Mouse (Mus musculus) retina, postnatal 1 day (tissue): ENCODE measurements around the gene Slc9a9.

ENCODE experiments used
- DNase-seq: peaks from one replicate; pipeline ENCODE4 v3.0.0-alpha.2; 2012

Slc9a9 gene

GRCm38 (mm10) chr9:94685640-94686039 is 15.9 kb downstream of the Slc9a9 start:
- no peak for DNase-seq

- no peak for DNase-seq
Observed at GRCm38 (mm10) chr9:94686380-94686779, 16.7 kb downstream of the Slc9a9 start.

DNA sequence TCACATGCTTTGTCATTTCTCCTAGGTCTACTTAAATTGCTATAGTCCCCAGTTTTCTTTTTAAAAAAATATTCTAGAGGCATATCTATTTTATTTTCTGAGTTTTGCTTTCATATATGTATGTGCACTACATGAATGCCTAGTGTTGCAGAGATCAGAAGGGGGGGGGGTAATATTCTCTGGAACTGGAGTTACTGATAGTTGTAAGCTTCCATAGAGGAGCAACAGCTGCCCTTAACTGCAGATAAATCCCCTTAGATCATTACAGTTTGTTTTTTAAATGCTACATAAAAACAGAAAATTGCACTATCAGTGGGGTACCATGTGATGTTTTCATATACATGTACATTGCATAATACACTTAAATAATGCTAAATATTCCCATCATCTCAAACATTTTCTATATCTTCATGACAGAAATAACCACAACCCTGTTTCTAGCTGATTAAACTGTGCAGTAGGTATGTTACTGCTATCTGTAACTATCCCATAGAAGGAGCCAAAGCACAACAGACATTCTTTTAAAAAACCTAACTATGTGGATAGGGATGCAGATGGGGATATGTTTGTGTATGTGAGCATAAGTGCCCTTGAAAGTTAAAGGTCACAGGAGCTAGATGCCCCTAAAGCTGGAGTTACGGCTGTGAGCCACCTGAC is 17.6 kb downstream of the Slc9a9 start:
- DNase-seq, result no peak

DNA sequence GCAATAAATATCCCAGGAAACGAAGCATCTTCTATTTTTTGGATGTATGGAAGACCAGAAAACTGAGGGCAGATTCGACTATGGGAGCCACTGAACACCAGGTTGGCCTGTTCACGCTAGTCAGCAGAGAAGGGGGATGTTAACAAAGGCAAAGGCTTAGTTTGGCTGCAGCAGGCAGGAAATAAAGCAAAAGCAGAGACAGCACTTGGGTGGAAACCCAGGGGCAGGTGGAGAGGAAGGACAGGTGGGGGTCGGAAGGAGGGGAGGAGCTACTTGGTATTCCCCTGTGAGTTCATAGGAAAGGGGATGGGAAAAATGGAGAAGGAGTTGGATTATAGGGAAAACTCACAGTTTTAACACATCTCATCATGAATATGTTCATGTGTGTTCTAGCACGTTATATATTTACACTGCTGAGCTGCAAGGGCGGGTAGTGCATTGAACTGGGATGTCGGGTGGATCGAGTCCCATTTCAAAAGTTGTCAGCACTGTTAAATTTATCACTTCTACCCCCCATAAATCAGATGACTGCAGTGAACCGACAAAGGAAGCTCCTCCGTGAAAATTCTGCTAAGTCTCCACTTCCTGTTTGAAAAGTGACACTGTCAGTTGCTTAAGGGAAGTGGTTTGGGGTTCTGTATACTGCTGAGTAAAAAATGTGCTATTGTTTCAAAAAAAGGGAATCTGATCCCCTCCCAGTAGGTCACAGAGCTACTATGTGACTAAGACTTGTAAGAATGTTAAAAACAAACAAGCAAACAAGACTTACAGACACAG is 21.8 kb downstream of the Slc9a9 start:
- no peak for DNase-seq

DNA sequence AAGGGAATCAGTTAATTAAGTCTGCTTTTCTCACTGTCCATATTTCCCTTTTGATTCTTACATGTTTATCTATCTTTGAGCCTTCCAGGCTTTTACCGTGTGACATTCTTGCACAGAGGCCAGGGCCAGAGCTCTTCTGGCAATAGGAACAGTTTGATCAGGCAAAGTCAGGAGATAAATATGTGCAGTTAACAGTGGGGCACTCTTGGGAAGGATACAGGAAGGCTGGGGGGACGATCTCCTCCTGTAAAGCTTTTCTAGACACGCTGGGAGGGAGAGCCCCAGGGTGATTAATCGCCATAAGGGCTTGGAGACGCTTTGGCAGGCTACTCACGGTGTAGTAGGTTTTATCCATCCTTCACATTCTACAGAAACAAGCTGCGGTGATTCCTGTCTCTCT is 22.4 kb downstream of the Slc9a9 start:
- DNase-seq, result no peak

DNA sequence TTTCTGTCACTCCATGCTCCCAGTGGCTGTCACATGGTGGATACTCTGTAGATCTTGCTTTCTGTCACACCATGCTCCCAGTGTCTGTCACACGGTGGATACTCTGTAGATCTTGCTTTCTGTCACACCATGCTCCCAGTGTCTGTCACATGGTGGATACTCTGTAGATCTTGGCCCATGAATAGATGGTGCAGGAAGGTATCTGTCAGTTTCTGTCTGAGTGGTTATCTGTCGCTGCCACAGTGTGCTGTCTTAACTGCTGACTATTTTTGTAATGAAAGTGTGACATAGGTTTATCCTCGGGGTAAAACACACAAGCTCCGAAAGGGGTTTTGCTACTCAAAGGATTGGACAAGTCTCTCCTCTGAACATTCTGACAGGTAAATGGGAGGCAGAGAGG is 24.5 kb downstream of the Slc9a9 start:
- no peak for DNase-seq

- DNase-seq, result no peak
Observed at GRCm38 (mm10) chr9:94694983-94695382, 25.3 kb downstream of the Slc9a9 start.

DNA sequence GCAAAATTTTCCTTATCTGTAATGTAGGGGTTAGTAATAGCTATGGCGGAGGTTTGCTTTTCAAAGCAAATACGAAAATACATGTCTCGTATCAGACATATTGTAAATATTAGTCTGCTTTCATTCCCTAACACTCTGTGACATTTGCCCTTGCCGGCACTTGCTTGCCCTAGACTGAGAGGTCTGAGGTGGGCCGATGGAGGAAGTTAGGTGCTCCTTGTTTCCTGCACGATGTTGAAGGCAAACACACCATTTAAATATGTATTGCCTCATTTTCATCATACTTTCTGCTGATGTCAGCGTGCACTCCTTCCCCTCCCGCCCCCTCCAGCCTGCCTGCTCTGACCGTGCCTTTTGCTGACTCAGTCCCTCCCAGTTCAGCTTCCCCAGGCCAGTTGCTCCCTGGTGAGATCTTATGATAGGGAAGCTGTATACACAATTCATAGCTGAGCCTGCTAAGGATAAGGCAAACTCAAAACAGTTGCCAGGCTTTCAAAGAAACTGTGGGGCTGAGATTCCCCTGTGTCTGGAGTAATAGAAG is 26.9 kb downstream of the Slc9a9 start:
- no peak for DNase-seq

- DNase-seq, result no peak
Observed at GRCm38 (mm10) chr9:94698175-94698574, 28.5 kb downstream of the Slc9a9 start.

DNA sequence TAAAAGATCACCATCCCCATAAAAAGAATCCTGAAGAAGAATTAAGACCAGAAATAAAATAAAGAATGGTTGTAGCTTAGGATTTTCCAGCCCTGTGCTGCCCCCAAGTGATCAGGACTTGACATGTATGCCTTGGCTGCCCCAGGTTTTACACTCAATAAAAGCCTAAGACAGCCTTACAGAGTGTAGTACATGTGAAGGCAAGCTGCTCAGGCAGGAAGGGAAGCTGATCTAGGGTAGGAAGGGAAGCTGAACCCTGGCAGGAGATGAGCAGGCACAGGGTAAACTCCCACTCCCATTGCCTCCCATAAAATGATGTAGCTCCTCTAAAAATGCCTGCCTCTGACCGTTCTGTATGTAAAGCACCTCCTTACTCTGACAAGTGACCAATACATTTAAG is 30.8 kb downstream of the Slc9a9 start:
- peak; percentile 47 for DNase-seq

GRCm38 (mm10) chr9:94701193-94701869 is 31.6 kb downstream of the Slc9a9 start:
- no peak for DNase-seq

- peak; percentile 76 for DNase-seq
Observed at GRCm38 (mm10) chr9:94701965-94702634, 32.4 kb downstream of the Slc9a9 start.

- no peak for DNase-seq
Observed at GRCm38 (mm10) chr9:94704986-94705757, 35.5 kb downstream of the Slc9a9 start.

DNA sequence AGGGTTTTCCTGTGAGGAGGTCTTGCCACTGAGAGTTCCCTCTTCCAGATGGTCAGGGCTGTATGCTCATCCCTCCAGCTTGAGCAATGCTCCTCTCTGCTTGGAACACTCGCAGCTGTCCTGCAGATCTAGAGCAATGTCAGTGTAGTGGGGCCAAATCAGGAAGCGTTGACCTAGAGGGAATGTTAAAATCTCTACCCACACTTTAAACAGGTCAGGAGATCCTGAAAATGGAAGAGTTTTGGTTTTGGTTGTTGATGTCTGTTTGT is 36.0 kb downstream of the Slc9a9 start:
- DNase-seq, result no peak

DNA sequence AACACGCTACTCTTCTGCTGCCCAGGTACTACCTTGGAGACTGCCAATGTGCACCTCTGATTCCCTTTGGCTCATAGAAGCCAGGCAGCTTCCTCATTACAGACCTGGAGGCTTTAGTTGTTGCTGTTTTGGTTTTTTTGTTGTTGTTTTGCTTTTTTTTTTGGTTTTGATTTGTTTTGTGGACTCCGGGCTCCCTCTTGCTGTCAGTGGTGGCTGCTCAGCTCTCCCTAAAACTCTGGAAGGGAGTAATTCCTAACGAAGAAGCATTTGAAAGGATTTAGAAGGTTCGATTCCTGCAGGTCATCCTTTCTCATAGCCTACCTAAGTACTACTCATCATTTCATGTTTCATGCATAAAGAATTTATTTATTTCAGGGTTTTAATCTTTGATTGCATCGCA is 42.4 kb downstream of the Slc9a9 start:
- no peak for DNase-seq

DNA sequence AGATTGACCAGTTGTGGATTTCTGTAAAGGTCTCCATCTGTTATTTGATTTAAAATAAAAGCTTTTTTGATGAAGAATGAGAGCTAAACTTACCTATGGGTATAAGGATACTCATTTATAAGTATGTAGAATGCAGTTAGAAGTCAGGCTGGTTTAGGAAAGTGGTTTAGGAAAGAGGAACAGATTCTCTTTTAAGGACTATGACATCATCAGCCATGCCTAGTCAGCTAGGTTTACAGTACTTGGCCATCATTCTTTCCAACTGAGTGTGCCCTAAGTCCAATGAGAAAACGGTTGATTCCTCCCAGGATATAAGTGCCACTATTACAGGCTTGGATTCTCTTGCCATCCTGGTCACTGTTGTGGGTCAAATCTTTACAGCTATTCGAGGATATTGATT is 47.0 kb downstream of the Slc9a9 start:
- no peak for DNase-seq

DNA sequence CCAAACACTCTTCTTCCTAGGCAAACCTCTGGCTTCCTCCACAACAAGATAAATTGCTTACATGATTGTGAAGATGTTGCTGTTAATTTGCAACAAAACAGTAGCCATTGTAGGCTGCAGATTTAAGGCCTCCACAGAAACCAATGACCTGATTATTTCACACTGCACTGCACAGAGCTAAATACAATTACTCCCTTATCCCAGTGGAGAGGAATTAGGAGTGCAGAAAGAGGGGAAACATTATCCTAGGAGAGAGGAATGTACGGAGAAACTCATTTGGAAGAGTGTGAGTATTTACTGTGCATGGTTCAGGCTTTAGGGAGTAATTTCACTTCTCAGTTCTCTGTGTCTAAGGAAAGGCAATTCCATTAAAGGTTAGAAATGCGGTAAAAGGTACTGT is 53.9 kb downstream of the Slc9a9 start:
- DNase-seq, result peak; percentile 63

- DNase-seq, result no peak
Observed at GRCm38 (mm10) chr9:94725121-94725520, 55.4 kb downstream of the Slc9a9 start.

- peak; percentile 52 for DNase-seq
Observed at GRCm38 (mm10) chr9:94727457-94727856, 57.7 kb downstream of the Slc9a9 start.

DNA sequence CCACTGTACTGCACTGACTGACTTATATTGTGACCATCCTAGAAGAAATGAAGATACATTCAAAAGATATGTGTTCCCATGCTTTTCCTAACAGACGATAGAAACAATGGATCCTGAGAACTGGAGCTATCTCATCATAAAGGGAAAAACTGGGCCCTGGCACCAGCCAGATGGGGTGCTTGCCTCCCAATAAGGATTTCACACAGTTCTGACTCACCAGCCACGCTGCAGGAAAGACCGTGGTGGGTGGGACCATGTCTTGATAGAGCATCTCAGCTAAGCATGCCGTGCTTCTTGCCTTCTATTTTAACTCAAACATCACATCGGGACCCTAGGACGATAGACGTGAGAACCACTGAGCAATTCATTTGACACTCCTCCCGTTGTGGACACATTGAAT is 60.7 kb downstream of the Slc9a9 start:
- no peak for DNase-seq

- peak; percentile 11 for DNase-seq
Observed at GRCm38 (mm10) chr9:94732136-94732535, 62.4 kb downstream of the Slc9a9 start.

- peak; percentile 7 for DNase-seq
Observed at GRCm38 (mm10) chr9:94732599-94733287, 63.0 kb downstream of the Slc9a9 start.
